Mouse (Mus musculus): ENCODE data around the gene Lhb.

Lhb gene

DNA sequence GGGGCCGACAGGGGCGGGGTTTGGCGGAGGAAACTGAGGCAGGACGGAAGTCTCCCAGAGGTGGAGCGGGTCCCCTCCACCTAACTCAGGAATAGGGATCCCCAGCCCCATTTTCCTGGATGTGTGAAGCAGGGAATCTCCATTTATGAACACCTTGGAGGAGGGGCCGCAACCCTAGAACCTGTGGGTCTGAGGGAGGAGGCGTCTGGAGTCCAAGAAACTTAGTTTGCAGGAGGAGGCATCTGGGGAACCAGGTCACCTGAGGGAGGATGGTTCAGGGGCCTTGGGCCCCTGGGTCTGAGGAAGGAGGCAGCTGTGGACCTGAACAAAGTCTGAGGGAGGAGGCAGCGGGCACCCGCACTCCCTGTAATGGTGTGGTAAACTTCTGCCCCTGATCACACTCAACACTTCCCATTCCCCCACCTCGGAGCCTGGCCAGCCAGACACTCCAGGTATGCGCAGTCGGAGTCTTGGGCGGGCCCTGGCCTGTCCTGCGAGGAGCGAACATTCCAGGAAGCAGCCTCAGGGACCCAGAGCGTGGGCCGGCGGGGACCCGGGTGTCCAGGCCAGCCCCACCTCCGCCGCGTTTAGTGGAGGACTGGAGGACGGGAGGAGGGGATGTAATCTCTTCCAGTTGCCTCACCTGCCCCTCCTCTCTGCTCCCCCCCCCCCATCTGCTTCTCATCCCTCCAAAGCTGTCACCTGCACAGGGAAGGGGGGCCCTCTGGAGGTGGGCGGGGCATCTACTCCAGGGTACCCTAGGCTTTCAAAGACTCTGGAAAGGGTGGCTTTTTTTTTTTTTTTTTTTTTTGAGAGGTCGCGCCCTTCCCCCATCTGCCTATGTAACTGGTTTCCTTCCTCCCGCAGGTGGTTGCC lies 6.5 kb upstream of the Lhb start:
- no peak for DNase-seq (ENCODE audit: low spot score)

DNA sequence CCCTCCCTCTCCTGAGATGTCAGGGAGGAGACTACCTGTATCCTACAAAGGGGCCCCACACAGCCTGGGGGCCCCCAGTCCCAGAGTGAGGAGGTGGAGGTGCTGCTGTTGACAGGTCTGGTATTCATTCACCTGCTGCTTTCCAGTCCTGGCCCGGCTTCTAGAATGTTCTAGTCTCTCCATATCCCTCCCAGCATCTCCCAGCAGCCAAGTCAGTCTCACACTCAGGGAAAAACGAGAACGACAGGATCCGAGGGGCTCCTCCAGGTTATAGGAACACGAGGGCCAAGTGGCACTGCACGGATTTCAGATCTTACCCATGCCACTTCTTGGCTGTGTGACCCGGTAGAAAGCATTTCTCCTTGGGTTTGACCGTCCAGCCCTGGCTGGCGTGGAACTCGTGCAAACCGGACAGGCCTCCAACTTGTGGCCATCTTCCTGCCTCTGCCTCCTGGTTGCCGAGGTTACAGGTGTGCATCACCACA lies 5.8 kb upstream of the Lhb start:
- no peak for DNase-seq (ENCODE audit: low spot score)

DNA sequence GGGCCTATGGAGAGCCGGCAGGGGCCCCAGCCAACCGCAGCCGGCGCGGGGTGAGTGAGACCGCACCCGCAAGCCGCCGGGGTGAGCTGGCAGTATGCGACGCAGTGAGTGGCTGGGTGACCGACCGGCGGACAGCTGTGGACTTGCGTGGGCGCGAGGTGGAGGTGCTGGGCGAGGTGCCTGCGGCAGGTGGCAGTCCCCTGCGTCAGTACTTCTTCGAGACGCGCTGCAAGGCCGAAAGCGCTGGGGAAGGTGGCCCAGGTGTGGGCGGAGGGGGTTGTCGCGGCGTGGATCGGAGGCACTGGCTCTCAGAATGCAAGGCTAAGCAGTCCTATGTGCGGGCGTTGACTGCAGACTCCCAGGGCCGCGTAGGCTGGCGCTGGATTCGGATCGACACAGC lies 5.0 kb upstream of the Lhb start:
- peak; percentile 28 for DNase-seq (ENCODE audit: low spot score)

DNA sequence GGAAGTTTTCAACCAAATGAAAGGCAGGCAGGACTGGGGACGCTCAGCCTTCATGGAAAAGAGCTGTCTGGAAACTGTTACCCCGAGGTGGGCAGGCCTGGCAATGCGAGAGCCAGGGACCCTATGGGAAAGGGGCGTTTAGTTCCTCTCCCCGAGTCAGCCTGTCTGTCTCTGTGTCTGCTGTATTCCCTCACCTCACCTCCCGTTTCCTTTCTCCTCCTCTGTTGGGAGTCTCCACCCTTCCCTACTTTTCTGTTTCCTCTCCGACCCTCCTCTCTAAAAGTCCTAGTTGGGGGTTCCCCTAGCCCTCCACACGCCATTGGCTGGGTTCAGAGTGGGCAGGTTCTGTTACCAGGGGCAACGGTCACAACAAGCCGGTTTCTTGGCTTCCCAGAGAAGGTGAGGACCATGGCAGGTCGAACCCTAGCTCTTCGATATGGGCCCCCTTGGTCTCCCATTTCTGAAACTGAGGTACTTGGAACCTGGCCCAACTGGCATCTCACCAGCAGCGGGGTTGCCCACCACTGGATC lies 2.6 kb upstream of the Lhb start:
- DNase-seq (ENCODE audit: low spot score): no peak

GRCm38 (mm10) chr7:45419859-45420614 lies 583 bp upstream of the Lhb start:
- no peak for DNase-seq (ENCODE audit: low spot score)

- DNase-seq (ENCODE audit: low spot score): no peak
These were observed 574 bp downstream of the Lhb start for GRCm38 (mm10) chr7:45421194-45421593.

DNA sequence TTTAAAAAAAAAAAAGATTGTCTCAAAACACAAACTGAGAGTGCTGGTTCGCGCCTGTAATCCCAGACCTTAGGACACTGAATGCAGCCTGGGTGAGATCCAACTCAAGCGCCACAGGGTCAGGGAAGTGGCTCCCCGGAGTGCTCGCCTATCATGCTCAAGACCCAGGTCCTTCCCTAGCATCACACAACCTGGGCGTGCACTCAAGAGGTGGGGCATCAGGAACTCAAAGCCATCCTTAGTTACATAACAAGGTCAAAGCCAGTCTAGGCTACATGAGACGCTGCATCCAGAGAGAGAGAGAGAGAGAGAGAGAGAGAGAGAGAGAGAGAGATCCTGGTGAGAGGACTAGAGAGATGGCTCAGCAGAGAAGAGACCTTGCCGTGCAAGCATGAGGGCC lies 5.9 kb downstream of the Lhb start:
- DNase-seq (ENCODE audit: low spot score): no peak

GRCm38 (mm10) chr7:45433835-45434202 lies 13.2 kb downstream of the Lhb start:
- DNase-seq (ENCODE audit: low spot score): no peak

GRCm38 (mm10) chr7:45434203-45435015 lies 13.8 kb downstream of the Lhb start, which contains the start of gene Gys1:
Gys1 (plus strand) TSS chr7:45434844.
- DNase-seq (ENCODE audit: low spot score): peak; percentile 100

GRCm38 (mm10) chr7:45435038-45435437 lies 14.4 kb downstream of the Lhb start:
- DNase-seq (ENCODE audit: low spot score): no peak

DNA sequence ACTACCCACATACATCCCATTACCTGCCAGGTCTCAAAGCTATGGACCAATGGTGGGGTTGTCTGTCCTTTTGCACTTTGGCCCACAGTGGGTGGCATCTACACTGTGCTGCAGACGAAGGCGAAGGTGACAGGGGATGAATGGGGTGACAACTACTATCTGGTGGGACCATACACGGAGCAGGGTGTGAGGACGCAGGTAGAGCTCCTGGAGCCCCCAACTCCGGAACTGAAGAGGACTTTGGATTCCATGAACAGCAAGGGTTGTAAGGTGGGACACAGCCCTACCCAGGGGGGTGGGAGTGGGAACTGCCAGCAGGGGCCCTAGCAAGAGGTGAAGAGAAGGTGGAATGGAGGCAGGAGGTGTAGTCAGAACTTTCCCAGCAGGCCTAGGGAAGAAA lies 15.8 kb downstream of the Lhb start:
- DNase-seq (ENCODE audit: low spot score): no peak

- no peak for DNase-seq (ENCODE audit: low spot score)
These were observed 16.4 kb downstream of the Lhb start for GRCm38 (mm10) chr7:45437046-45437445.

DNA sequence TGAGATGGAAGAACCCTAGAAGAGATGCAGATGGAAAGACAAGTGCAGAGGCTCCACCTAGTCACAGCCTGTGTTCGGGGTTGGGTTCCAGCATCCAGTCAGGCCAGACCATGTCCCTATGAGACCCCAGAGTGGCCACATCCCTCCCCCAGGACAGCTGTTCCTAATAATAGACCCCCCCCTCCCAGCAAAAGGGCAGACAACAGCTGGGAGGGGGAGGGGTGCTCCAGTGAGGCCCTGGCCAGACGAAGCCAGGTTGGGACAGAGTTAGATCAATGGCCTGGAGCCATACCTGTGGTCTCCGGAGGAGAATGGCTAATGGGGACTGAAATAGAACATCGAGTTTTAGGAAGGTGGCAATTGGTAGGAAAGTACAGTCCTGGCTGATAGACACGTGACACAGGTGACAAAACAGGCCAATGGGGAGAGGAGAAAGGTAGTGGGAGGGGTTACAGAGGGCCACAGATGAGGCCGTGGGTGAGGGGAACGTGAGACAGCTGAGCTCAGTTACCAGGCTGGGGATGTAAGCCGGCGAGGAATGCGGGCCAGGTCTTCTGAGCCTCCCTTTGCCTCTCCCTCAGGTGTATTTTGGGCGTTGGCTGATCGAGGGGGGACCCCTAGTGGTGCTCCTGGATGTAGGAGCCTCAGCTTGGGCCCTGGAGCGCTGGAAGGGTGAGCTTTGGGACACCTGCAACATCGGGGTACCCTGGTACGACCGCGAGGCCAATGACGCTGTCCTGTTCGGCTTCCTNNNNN lies 17.1 kb downstream of the Lhb start, which contains the start of gene Ruvbl2:
Gene Ruvbl2, minus strand, starts transcription at position 576 of the 756 bp plus-strand sequence.
- no peak for DNase-seq (ENCODE audit: low spot score)

DNA sequence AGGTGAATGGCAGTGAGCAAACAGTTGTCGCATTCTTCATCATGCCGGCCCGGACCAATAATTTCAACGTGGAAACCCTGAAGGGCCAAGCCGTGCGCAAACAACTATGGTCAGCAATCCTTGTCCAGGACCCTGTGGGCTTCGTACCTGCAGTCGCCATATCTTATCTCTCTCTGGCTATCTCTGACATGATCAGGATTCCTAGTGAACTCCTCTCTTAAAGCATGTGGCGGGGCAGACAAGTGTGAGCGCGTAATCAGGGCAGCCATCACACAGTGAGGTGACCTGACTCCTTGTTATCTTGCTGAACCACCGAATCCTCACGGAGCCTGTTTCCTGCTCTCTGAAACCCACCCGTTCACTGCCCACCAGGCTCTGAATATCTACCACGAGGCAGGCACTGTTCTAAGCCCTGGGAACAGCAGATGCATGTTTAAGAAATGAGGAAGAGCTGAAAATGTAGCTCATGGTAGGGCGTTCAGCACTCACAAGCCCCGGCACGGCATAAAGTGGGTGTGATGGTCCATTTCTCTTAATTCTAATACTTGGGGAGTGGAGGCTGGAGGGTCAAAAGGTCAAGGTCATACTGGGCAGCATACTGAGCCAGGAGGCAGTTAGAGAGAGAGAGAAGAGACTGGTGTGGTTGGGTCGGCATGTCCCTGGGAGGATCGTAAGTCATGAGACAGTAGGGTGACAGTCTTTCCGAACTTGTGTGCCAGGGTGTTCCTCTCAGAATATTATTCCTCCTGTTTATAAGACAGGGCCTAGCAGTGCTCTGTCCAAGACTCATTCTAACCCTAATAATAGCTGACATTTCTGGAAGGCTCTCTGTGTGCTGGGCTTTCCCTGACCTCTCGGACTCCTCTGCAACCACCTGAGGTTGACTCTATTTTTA lies 23.2 kb downstream of the Lhb start:
- no peak for DNase-seq (ENCODE audit: low spot score)

DNA sequence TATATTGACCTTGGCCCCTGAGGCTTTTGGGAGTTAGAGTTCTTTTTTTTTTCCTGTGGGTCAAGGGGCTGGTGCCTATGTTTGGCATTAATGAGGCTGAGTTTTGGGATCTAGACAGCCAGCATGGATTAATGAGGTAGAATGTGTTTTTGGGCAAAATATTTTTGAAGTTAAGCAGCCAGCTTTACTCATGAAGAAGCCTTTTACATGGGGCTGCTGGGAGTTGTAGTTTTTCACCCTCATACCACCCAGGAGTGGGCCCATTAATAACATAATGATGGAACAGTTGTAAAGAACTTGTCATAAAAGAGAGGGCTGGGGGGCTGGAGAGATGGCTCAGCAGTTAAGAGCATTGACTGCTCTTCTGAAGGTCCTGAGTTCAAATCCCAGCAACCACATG lies 26.0 kb downstream of the Lhb start:
- no peak for DNase-seq (ENCODE audit: low spot score)

- DNase-seq (ENCODE audit: low spot score): peak; percentile 13
These were observed 26.8 kb downstream of the Lhb start for GRCm38 (mm10) chr7:45447325-45447990.

DNA sequence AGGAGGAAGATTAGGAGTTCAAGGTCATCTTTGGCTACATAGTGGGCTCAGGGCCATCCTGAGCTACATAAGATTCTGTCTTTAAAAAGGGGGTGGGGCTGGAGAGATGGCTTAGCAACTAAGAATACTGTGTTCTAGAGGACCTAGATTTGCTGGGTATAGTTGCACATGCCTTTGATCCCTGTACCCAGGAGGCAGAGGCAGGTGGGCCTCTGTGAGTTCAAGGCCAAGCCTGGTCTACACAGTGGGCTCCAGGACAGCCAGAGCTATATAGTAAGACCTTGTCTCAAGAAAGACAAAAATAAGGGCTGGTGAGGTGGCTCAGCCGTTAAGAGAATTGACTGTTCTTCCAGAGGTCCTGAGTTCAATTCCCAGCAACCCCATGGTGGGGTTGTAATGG lies 29.4 kb downstream of the Lhb start:
- no peak for DNase-seq (ENCODE audit: low spot score)

DNA sequence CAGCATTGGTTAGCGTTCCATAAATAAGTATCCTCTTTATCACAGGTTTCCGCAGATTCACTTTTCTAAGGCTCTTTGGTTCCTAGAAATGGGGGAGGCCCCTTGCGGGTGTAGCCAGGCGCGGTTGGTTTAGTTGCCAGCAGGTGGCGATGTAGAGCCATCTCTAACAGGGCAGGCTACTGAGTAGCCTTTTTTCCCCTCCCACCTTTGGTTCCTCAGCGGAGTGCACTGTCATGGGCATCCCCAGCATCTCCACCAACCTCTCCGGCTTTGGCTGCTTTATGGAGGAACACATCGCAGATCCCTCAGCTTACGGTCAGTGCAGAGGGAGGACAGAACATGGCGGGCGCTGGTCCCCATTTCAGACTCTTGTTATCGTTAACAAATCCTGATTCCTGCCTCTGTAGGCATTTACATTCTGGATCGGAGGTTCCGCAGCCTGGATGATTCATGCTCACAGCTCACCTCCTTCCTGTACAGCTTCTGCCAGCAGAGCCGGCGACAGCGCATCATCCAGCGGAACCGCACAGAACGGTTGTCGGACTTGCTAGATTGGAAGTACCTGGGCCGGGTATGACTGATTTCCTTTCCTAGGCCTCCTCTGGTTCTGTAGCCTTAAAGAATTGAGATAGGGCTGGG lies 30.8 kb downstream of the Lhb start:
- peak; percentile 82 for DNase-seq (ENCODE audit: low spot score)

DNA sequence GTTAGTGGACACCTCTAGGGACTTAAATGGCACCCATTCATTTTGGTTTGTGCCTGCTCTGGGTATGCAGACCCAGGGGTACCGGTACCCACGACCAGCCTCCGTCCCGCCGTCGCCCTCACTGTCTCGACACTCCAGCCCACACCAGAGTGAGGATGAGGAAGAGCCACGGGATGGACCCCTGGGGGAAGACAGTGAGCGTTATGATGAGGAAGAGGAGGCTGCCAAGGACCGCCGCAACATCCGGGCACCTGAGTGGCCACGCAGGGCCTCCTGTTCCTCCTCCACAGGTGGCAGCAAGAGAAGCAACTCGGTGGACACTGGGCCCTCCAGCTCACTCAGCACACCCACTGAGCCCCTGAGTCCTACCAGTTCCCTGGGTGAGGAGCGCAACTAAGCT lies 34.4 kb downstream of the Lhb start:
- DNase-seq (ENCODE audit: low spot score): no peak

Measured in T-cell, adult 2 months (primary cell).